Mouse (Mus musculus): ENCODE measurements around the gene Snd1. TPM values are rescaled to one million over a fixed set of nuclear protein-coding genes. Genes with fewer than 3 reads are reported as not detected.

The Snd1 gene
- polyA plus RNA-seq (2012; ENCODE audit: low replicate concordance), result 46.6 and 61.0 TPM in 2 replicates

GRCm38 (mm10) chr6:28474839-28475238, at the start of gene Snd1:
Gene Snd1 (plus strand): TSS chr6:28475139.

GRCm38 (mm10) chr6:28427096-28427839, 47.7 kb upstream of the Snd1 start, which contains the start of gene Fscn3:
Gene Fscn3 (plus strand): TSS chr6:28427789.

GRCm38 (mm10) chr6:28428290-28428689, 46.6 kb upstream of the Snd1 start, which contains the start of gene Gcc1:
Gene Gcc1 (minus strand): TSS chr6:28428390.

GRCm38 (mm10) chr6:28449253-28449652, 25.7 kb upstream of the Snd1 start, which contains the start of gene Pax4:
Gene Pax4 (minus strand): TSS chr6:28449353.

GRCm38 (mm10) chr6:28831011-28831853, 356.3 kb downstream of the Snd1 start, which contains the start of gene Lrrc4:
Gene Lrrc4 (minus strand): TSS chr6:28831747.

Other genes with a start within 250 kb of the Snd1 start
- 41.0 and 47.4 TPM in 2 replicates for gene Zfp800, start 77.1 kb upstream of the Snd1 start, polyA plus RNA-seq (2012; ENCODE audit: low replicate concordance)
- gene Arf5, start 51.6 kb upstream of the Snd1 start, polyA plus RNA-seq (2012; ENCODE audit: low replicate concordance), result 558 and 1,253 TPM in 2 replicates
- not detected in 2 replicates for gene Fscn3, start 47.4 kb upstream of the Snd1 start, polyA plus RNA-seq (2012; ENCODE audit: low replicate concordance)
- gene Gcc1, start 46.7 kb upstream of the Snd1 start, polyA plus RNA-seq (2012; ENCODE audit: low replicate concordance), result 12.5 and 21.7 TPM in 2 replicates
- not detected in 2 replicates for gene Pax4, start 25.8 kb upstream of the Snd1 start, polyA plus RNA-seq (2012; ENCODE audit: low replicate concordance)